Mouse (Mus musculus): ENCODE data around the gene Mndal. TPM values are rescaled to one million over a fixed set of nuclear protein-coding genes. Genes with fewer than 3 reads are reported as not detected.
A peak's percentile ranks its signal among the peaks of the same experiment; 100 is the strongest.
"Not testable (repeated sequence)": the region's sequence is repeated elsewhere in the genome, so short reads cannot be mapped to it uniquely, and the experiment has no call there.

Gene Mndal
- total RNA-seq (2014; rRNA removed; ENCODE audit: low replicate concordance) (0.15 and 0.65 TPM in 2 replicates), polyA plus RNA-seq (2015; fragmentation: Nextera tagmentation; extraction: Ambion mirVana) (7.7 and 8.1 TPM in 2 replicates)

- H3K27me3 ChIP-seq (ENCODE audit: control insufficient read depth, insufficient read depth, low read length); H3K9me3 ChIP-seq (replicated peaks; ENCODE audit: control insufficient read depth, low read length); ATAC-seq (ENCODE audit: insufficient read depth, low read depth); H3K27ac ChIP-seq (ENCODE audit: low read depth); H3K4me1 ChIP-seq (ENCODE audit: control insufficient read depth, insufficient read depth); DNase-seq (ENCODE audit: low spot score); H3K9ac ChIP-seq (replicated peaks; ENCODE audit: low read depth, low read length); H3K36me3 ChIP-seq (replicated peaks; ENCODE audit: control insufficient read depth, insufficient read depth, low read length): not testable (repeated sequence)
- Histone ChIP-seq H3K4me2 (ENCODE audit: low read depth, low read length) (peak within 1 kb of the TSS; percentile 12; the same call in 1 of the 2 replicates), H3K4me3 (ENCODE audit: low read depth, low read length) (peak within 1 kb of the TSS; percentile 23; the same call in 1 of the 2 replicates)
- 52% methylated on average over 3 of the region's 3 CpGs for WGBS
Measured at GRCm38 (mm10) chr1:173941924-173942779, at the start of gene Mndal, which contains the start of gene Ifi203. Gene Mndal, minus strand, starts transcription at chr1:173942491. Gene Ifi203, minus strand, starts transcription at chr1:173942672.

GRCm38 (mm10) chr1:173982694-173983305 lies 40.5 kb upstream of the Mndal start, which contains the start of gene Ifi202b:
Gene Ifi202b, minus strand, starts transcription at chr1:173982744.
- H3K27ac ChIP-seq (ENCODE audit: low read depth); ATAC-seq (ENCODE audit: insufficient read depth, low read depth); H3K4me1 ChIP-seq (ENCODE audit: control insufficient read depth, insufficient read depth); H3K4me2 ChIP-seq (ENCODE audit: low read depth, low read length); H3K36me3 ChIP-seq (replicated peaks; ENCODE audit: control insufficient read depth, insufficient read depth, low read length); DNase-seq (ENCODE audit: low spot score); H3K4me3 ChIP-seq (ENCODE audit: low read depth, low read length); H3K9me3 ChIP-seq (replicated peaks; ENCODE audit: control insufficient read depth, low read length); H3K27me3 ChIP-seq (ENCODE audit: control insufficient read depth, insufficient read depth, low read length); H3K9ac ChIP-seq (replicated peaks; ENCODE audit: low read depth, low read length): not testable (repeated sequence)
- 81% methylated on average over 6 of the region's 6 CpGs for WGBS

GRCm38 (mm10) chr1:173981038-173981437 lies 38.7 kb upstream of the Mndal start:
- not testable (repeated sequence) for H3K27ac ChIP-seq (ENCODE audit: low read depth); H3K4me2 ChIP-seq (ENCODE audit: low read depth, low read length); H3K4me1 ChIP-seq (ENCODE audit: control insufficient read depth, insufficient read depth); H3K36me3 ChIP-seq (replicated peaks; ENCODE audit: control insufficient read depth, insufficient read depth, low read length); H3K27me3 ChIP-seq (ENCODE audit: control insufficient read depth, insufficient read depth, low read length); H3K4me3 ChIP-seq (ENCODE audit: low read depth, low read length); H3K9ac ChIP-seq (replicated peaks; ENCODE audit: low read depth, low read length); H3K9me3 ChIP-seq (replicated peaks; ENCODE audit: control insufficient read depth, low read length); ATAC-seq (ENCODE audit: insufficient read depth, low read depth)
- peak; percentile 10 for DNase-seq (ENCODE audit: low spot score)
- WGBS: 8% methylated on average over 3 of the region's 3 CpGs

- H3K9me3 ChIP-seq (replicated peaks; ENCODE audit: control insufficient read depth, low read length): no peaks in the 10 kb centered on the region
- H3K9ac ChIP-seq (replicated peaks; ENCODE audit: low read depth, low read length): no peak overlapping the region
- ATAC-seq (ENCODE audit: insufficient read depth, low read depth) (no peak), DNase-seq (ENCODE audit: low spot score) (no peak)
- no peak overlapping the region for H3K4me2 ChIP-seq (ENCODE audit: low read depth, low read length)
- H3K4me3 ChIP-seq (ENCODE audit: low read depth, low read length): no peak overlapping the region
- H3K27me3 ChIP-seq (ENCODE audit: control insufficient read depth, insufficient read depth, low read length): no peaks in the 10 kb centered on the region
- no peaks in the 10 kb centered on the region for H3K36me3 ChIP-seq (replicated peaks; ENCODE audit: control insufficient read depth, insufficient read depth, low read length)
- no peak overlapping the region for H3K27ac ChIP-seq (ENCODE audit: low read depth)
- H3K4me1 ChIP-seq (ENCODE audit: control insufficient read depth, insufficient read depth): 0 out of 2 replicates have a peak, but pooled peaks cover 4% of the 10 kb centered on the region
- TF ChIP-seq EP300 (IDR thresholded peaks at IDR 0.05; ENCODE audit: low read depth): no peak
- no peak for TF ChIP-seq CTCF (IDR thresholded peaks at IDR 0.05; ENCODE audit: low read depth)
Measured at GRCm38 (mm10) chr1:173977622-173978021, 35.3 kb upstream of the Mndal start.

GRCm38 (mm10) chr1:173973111-173973510 lies 30.8 kb upstream of the Mndal start:
- no peak overlapping the region for H3K27ac ChIP-seq (ENCODE audit: low read depth)
- no peak overlapping the region for H3K4me2 ChIP-seq (ENCODE audit: low read depth, low read length)
- no peaks in the 10 kb centered on the region for H3K27me3 ChIP-seq (ENCODE audit: control insufficient read depth, insufficient read depth, low read length)
- H3K9me3 ChIP-seq (replicated peaks; ENCODE audit: control insufficient read depth, low read length): no peaks in the 10 kb centered on the region
- no peak for ATAC-seq (ENCODE audit: insufficient read depth, low read depth)
- no peak overlapping the region for H3K9ac ChIP-seq (replicated peaks; ENCODE audit: low read depth, low read length)
- DNase-seq (ENCODE audit: low spot score): peak; percentile 9
- TF ChIP-seq CTCF (IDR thresholded peaks at IDR 0.05; ENCODE audit: low read depth) (no peak), EP300 (IDR thresholded peaks at IDR 0.05; ENCODE audit: low read depth) (no peak)
- H3K4me3 ChIP-seq (ENCODE audit: low read depth, low read length): no peak overlapping the region
- H3K4me1 ChIP-seq (ENCODE audit: control insufficient read depth, insufficient read depth): no peaks in the 10 kb centered on the region
- no peaks in the 10 kb centered on the region for H3K36me3 ChIP-seq (replicated peaks; ENCODE audit: control insufficient read depth, insufficient read depth, low read length)

GRCm38 (mm10) chr1:173961491-173961890 lies 19.2 kb upstream of the Mndal start:
- WGBS: 83% methylated on average over 1 of the region's 1 CpGs
- DNase-seq (ENCODE audit: low spot score); H3K27me3 ChIP-seq (ENCODE audit: control insufficient read depth, insufficient read depth, low read length); H3K36me3 ChIP-seq (replicated peaks; ENCODE audit: control insufficient read depth, insufficient read depth, low read length); ATAC-seq (ENCODE audit: insufficient read depth, low read depth); H3K4me3 ChIP-seq (ENCODE audit: low read depth, low read length); H3K9me3 ChIP-seq (replicated peaks; ENCODE audit: control insufficient read depth, low read length); H3K4me1 ChIP-seq (ENCODE audit: control insufficient read depth, insufficient read depth); H3K27ac ChIP-seq (ENCODE audit: low read depth); H3K4me2 ChIP-seq (ENCODE audit: low read depth, low read length); H3K9ac ChIP-seq (replicated peaks; ENCODE audit: low read depth, low read length): not testable (repeated sequence)

- DNase-seq (ENCODE audit: low spot score); H3K27me3 ChIP-seq (ENCODE audit: control insufficient read depth, insufficient read depth, low read length); ATAC-seq (ENCODE audit: insufficient read depth, low read depth); H3K9me3 ChIP-seq (replicated peaks; ENCODE audit: control insufficient read depth, low read length); H3K4me3 ChIP-seq (ENCODE audit: low read depth, low read length); H3K4me2 ChIP-seq (ENCODE audit: low read depth, low read length); H3K27ac ChIP-seq (ENCODE audit: low read depth); H3K9ac ChIP-seq (replicated peaks; ENCODE audit: low read depth, low read length); H3K36me3 ChIP-seq (replicated peaks; ENCODE audit: control insufficient read depth, insufficient read depth, low read length); H3K4me1 ChIP-seq (ENCODE audit: control insufficient read depth, insufficient read depth): not testable (repeated sequence)
- WGBS: 54% methylated on average over 3 of the region's 3 CpGs
Measured at GRCm38 (mm10) chr1:173959998-173960397, 17.7 kb upstream of the Mndal start.

- H3K36me3 ChIP-seq (replicated peaks; ENCODE audit: control insufficient read depth, insufficient read depth, low read length); H3K9me3 ChIP-seq (replicated peaks; ENCODE audit: control insufficient read depth, low read length); H3K4me1 ChIP-seq (ENCODE audit: control insufficient read depth, insufficient read depth); H3K27me3 ChIP-seq (ENCODE audit: control insufficient read depth, insufficient read depth, low read length); ATAC-seq (ENCODE audit: insufficient read depth, low read depth); H3K27ac ChIP-seq (ENCODE audit: low read depth); H3K9ac ChIP-seq (replicated peaks; ENCODE audit: low read depth, low read length); H3K4me2 ChIP-seq (ENCODE audit: low read depth, low read length); DNase-seq (ENCODE audit: low spot score); H3K4me3 ChIP-seq (ENCODE audit: low read depth, low read length): not testable (repeated sequence)
- WGBS: 59% methylated on average over 3 of the region's 3 CpGs
Measured at GRCm38 (mm10) chr1:173955839-173956527, 13.7 kb upstream of the Mndal start.

All from heart, postnatal 0 days (tissue).